Mouse (Mus musculus): Measurements from ENCODE around the gene Tceal9. TPM values are rescaled to one million over a fixed set of nuclear protein-coding genes. Genes with fewer than 3 reads are reported as not detected.
"Not testable (repeated sequence)": the region's sequence is repeated elsewhere in the genome, so short reads cannot be mapped to it uniquely, and the experiment has no call there.

The Tceal9 gene
- total RNA-seq, 2 experiments from 2014 or later: 31.2 to 36.5 TPM

DNA sequence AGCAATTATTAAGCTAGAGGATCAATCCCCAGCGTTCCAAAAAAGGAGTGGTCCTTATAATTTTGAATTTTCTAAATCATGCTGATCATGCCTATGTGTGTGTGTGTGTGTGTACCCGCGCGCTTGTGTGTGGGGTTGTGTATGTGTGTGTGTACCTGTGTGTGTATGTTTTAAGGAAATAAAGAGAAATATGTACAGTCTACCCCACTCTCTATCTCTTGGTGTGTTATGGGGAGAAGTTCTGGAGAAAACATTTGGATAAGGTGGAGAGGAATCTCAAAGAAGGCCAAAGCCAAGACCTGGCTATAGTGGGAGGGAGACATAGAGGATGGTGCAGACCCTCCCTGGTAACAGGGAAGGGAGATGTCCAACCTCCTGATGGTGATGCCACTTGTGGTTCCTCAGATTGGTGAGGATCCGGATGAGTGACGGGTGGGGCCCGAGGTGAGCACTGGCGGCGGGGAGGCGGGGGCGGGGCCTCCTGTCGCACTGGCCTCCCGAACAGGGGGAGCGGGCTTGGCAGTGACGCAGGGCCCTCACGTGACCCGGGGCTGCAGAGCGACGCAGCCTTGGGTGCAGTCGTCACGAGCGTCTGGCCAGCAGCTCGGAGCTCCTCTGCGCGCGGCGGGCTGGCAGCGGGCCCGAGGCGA is 25.0 kb downstream of the Tceal9 start, which contains the start of gene Bex3:
Bex3 (plus strand) TSS at position 511 of the 650 bp plus-strand sequence.
- intact Hi-C loops (cut with DNase I): loop anchor here (2.0 kb wide), 1 partner anchor 19 kb away; no protein-coding TSS in a partner anchor
- not testable (repeated sequence) for DNase-seq (ENCODE audit: low spot score)

DNA sequence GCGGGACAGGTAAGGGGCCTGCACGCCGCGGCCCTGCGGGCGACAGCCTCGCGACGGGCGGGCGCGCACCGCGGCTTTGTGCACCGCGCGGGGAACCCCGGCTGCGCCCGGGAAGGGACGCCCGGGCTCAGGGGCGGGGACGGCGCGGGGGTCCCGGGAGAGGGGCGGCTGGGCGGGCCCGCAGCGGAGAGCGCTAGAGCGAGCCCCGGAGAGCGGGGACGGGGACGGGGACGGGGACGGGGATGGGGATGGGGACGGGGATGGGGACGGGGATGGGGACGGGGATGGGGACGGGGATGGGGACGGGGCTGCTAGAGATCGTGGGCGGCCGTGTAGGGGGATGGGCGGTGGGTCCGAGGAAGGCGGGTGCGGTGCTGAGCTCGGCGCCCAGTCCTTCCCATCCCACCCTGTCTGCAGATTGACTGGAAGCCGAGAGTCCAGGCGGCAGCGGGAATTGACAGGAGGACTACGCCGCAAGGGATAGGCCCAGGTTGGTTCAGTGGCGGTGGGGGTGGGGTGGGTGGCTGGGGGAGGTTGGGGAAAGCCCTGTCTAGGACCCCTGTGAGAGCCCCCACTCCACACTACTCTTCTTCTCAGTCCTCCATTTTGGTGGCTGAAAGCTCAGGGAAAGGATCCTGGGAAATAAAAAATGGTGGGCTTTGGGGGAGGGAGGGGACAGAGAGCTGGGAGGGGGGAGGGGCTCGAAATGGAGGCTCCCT is 25.7 kb downstream of the Tceal9 start:
- DNase-seq (ENCODE audit: low spot score); intact Hi-C loops (cut with DNase I): not testable (repeated sequence)

DNA sequence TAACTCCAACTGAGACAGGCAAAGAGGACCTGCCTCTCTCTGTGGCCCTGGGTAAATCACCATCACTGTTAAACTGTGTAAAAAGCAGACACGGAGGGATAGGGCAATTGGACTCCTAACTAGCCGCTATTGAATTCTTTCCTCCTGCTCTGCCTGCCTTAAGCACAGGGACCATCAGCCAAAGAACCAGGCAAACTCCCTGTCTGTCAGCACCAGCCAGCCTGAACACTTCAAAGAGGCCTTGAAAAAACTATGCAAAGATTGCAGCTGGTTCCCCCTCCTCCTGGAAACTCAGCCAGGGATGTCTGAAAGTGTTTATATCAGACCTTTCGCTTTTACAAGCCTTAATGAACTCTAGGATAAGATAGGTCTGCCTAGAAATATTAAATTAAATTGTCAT is 29.7 kb downstream of the Tceal9 start:
- intact Hi-C loops (cut with DNase I): no loop called here
- DNase-seq (ENCODE audit: low spot score): no peak

DNA sequence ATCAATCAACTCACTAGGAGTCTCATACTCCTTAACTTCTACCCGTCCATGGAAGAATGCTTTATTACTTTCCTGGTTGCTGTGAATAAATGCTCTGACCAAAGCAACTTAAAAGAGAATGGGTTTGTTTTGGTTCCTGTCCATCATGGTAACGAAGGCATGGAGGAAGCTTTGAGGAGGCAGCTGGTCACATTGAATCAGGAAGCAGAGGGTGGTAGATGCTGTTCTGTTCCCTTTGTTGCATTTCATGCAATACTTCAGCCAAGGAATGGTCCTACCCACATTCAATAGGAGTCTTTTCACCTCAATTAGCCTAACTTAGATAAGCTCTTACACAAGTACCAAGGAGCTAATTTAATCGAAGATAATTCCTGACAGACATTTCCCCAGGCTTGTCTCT is 30.5 kb downstream of the Tceal9 start:
- DNase-seq (ENCODE audit: low spot score): no peak
- intact Hi-C loops (cut with DNase I): no loop called here

DNA sequence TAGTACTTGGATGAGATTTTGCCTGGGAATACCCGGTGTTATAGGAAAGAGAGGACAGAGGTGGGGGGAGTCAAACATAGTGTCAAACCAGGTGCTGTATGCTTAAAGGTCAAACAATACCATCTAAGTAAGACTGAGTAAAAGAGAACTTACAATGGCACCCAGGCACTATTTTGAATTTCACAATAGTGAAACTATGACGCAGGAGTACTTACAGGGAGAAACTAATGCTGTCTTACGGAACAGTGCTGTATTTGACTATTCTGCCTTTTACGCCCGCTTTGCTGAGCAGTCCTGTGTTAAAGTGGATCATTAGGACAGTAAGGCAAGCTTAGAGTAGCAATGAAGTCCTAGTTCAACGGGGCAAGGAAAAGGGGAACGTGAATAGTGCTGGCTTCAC is 32.7 kb downstream of the Tceal9 start:
- intact Hi-C loops (cut with DNase I): no loop called here
- DNase-seq (ENCODE audit: low spot score): no peak

DNA sequence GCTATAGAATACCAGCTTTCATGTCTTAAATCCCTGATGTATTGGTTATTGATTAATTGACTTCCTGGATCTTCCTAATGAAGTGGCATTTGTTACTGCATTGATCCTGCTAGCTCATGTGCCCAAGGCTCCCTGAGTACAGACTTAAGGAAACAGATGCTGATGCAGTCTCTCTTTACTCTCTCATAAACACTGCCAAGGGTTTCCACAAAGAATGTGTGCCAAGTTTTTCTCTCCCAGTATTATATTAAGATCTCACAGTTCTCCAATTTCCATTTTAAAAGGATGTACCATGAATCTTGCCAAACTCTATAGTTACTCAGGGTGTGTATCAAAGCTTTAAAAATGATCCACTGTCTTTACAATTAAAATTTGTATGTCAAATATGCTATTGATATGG is 33.5 kb downstream of the Tceal9 start:
- intact Hi-C loops (cut with DNase I): no loop called here
- no peak for DNase-seq (ENCODE audit: low spot score)

DNA sequence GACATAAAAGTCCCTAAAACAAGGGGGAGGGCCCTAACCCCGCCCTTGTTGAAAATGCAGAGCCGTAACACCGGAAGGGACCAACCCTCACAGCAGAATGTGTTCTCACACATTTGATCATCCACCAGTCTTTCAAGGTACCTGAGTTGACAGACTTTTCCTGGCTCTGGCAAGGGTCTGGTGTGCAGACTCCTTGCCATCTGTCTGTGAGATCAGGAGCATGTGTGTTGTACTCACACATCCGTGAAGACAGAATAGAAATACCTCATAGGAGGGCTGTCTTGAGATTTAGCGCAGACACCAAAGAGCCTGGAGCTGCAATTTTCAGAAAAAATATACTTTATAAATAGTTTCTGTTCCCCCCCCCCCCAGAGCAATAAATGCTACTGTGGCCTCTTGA is 34.5 kb downstream of the Tceal9 start:
- no peak for DNase-seq (ENCODE audit: low spot score)
- intact Hi-C loops (cut with DNase I): no loop called here

DNA sequence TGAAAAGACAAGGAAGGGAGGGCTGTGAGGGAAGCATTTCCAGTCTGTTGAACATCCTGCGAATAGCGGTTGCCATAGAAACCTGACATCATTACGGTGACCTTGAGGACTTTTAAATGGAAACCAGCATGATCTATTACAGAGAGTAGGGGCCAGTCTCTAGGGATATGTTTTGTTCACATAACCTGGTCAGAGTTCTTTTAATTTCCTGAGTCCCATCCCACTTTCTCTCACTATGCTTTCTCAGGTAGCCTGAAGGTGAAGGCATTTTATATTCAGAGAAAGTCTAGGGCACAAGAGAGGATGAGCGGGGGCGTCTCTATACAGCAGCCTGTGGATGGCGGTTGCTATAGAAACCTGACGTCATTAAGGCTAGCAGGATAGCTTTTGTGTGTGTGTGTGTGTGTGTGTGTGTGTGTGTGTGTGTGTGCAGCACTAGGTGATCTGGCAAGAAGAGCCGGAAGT is 46.0 kb downstream of the Tceal9 start:
- no peak for DNase-seq (ENCODE audit: low spot score)
- intact Hi-C loops (cut with DNase I): no loop called here

Other genes starting within 250 kb of the Tceal9 start
- under 1 TPM; 0.81 to 0.86 TPM for gene Arxes1, start 211.7 kb upstream of the Tceal9 start, total RNA-seq (2021)
- gene Bex2, start 176.8 kb upstream of the Tceal9 start, total RNA-seq (2021): under 1 TPM in 1 of 2 experiments, not detected in 1; 0.29 TPM
- under 1 TPM in 1 of 2 experiments, not detected in 1; 0.22 TPM for gene Nxf3, start 159.8 kb upstream of the Tceal9 start, total RNA-seq (2021)
- gene Bex4, start 106.1 kb upstream of the Tceal9 start, total RNA-seq (2021): 1 to 10 TPM in 1 of 2 experiments, under 1 TPM in 1; 0.83 to 1.1 TPM
- gene Tceal8, start 72.7 kb upstream of the Tceal9 start, total RNA-seq (2021): 10 to 100 TPM; 20.6 to 23.8 TPM
- gene Tceal5, start 41.2 kb upstream of the Tceal9 start, total RNA-seq (2021): under 1 TPM; 0.50 to 0.94 TPM
- gene Tceal7, start 30.3 kb upstream of the Tceal9 start, total RNA-seq (2021): 1 to 10 TPM in 1 of 2 experiments, under 1 TPM in 1; 0.95 to 1.3 TPM
- gene Bex1, start 29.6 kb upstream of the Tceal9 start, total RNA-seq (2021): 1 to 10 TPM; 2.0 to 3.6 TPM
- gene Bex3, start 25.2 kb downstream of the Tceal9 start, total RNA-seq (2021): 10 to 100 TPM; 12.2 to 17.1 TPM